Mouse (Mus musculus) forebrain, postnatal 0 days (tissue): ENCODE measurements around the gene Adcy1. TPM values are rescaled to one million over a fixed set of nuclear protein-coding genes. Genes with fewer than 3 reads are reported as not detected.

Experiments
- ATAC-seq: fragments of 200-750 bp; cut with Nextera tagmentation; 2 replicates; pipeline ENCODE4 v1.8.0; 2017; ENCODE audit warnings: mild to moderate bottlenecking, moderate library complexity
- DNase-seq: peaks from one replicate; pipeline ENCODE4 v3.0.0-alpha.2; 2015
- H3K27ac ChIP-seq: fragments of 300-500 bp; sonication (generic); 2 replicates; pipeline ENCODE4 v1.5.1; 2014; ENCODE audit warnings: low read depth, mild to moderate bottlenecking, antibody characterized with exemption, low read length, moderate library complexity, mixed read lengths
- H3K27me3 ChIP-seq: fragments of 300-500 bp; sonication (generic); 2 replicates; pipeline ENCODE4 v1.6.1; 2014; ENCODE audit warnings: mild to moderate bottlenecking, low read length, mixed read lengths; ENCODE audit not compliant: insufficient read depth
- H3K36me3 ChIP-seq: fragments of 300-500 bp; sonication (generic); 2 replicates; pipeline ENCODE4 v1.6.1; 2014; ENCODE audit warnings: mild to moderate bottlenecking, moderate library complexity; ENCODE audit not compliant: insufficient read depth
- H3K4me1 ChIP-seq: fragments of 300-500 bp; sonication (generic); 2 replicates; pipeline ENCODE4 v1.6.1; 2014; ENCODE audit warnings: antibody characterized with exemption; ENCODE audit not compliant: insufficient read depth
- H3K4me2 ChIP-seq: fragments of 300-500 bp; sonication (generic); 2 replicates; pipeline ENCODE4 v1.6.1; 2014; ENCODE audit warnings: low read depth, mild to moderate bottlenecking, moderate library complexity
- H3K4me3 ChIP-seq: fragments of 300-500 bp; sonication (generic); 2 replicates; pipeline ENCODE4 v1.5.1; 2014; ENCODE audit warnings: low read depth, low read length, mixed read lengths
- H3K9ac ChIP-seq: fragments of 300-500 bp; sonication (generic); 2 replicates; pipeline ENCODE4 v1.6.1; 2014; ENCODE audit warnings: mild to moderate bottlenecking
- H3K9me3 ChIP-seq: fragments of 300-500 bp; sonication (generic); 2 replicates; pipeline ENCODE4 v1.6.1; 2016; ENCODE audit warnings: low read length
- CTCF ChIP-seq: sonication (generic); IDR thresholded peaks from 2 replicates; pipeline ENCODE4 v1.5.1; 2016; ENCODE audit warnings: antibody characterized with exemption, control low read depth, low read depth
- WGBS: fragments of 180-500 bp; shearing (Covaris S2); extraction: QIAGEN DNeasy Blood & Tissue Kit; methylation state at CpG from one replicate; pipeline ENCODE4 v1.1.7; 2014; 5-methylcytosine and 5-hydroxymethylcytosine counted together
- polyA plus RNA-seq: library from polyadenylated mRNA; unstranded; fragments of >200 nt; fragmentation: Nextera tagmentation; extraction: Ambion mirVana; gene quantifications from 2 replicates; pipeline ENCODE4 v1.2.1, GENCODE M21; 2015
- total RNA-seq: library from RNA; depleted of rRNA; stranded (reverse); fragments of >200 nt; gene quantifications from 2 replicates; pipeline ENCODE4 v1.2.3, GENCODE M21; 2014

Gene Adcy1
- total and polyA plus RNA-seq, 2 experiments from 2014 or later, result 13.6 to 115 TPM

- Histone ChIP-seq H3K27ac (no peak overlapping the region), H3K9me3 (no peaks in the 10 kb centered on the region), H3K9ac (no peak overlapping the region), H3K4me3 (no peak overlapping the region), H3K27me3 (no peaks in the 10 kb centered on the region), H3K4me2 (no peak overlapping the region), H3K36me3 (0 out of 2 replicates have a peak, but pooled peaks cover 8% of the 10 kb centered on the region), H3K4me1 (no peaks in the 10 kb centered on the region)
- TF ChIP-seq CTCF, result no peak
- 86% methylated on average over 5 of the region's 5 CpGs for WGBS
- no peak for ATAC-seq
- no peak for DNase-seq
These were observed 21.9 kb downstream of the Adcy1 start for GRCm38 (mm10) chr11:7085184-7085583.

GRCm38 (mm10) chr11:7091120-7091519, 27.8 kb downstream of the Adcy1 start:
- no peak overlapping the region for H3K9ac ChIP-seq
- H3K36me3 ChIP-seq, result no peaks in the 10 kb centered on the region
- no peaks in the 10 kb centered on the region for H3K27me3 ChIP-seq
- WGBS, result 97% methylated on average over 5 of the region's 5 CpGs
- H3K27ac ChIP-seq, result no peak overlapping the region
- no peak for TF ChIP-seq CTCF
- H3K4me1 ChIP-seq, result no peaks in the 10 kb centered on the region; the same call in 1 of the 2 replicates
- no peaks in the 10 kb centered on the region for H3K9me3 ChIP-seq
- DNase-seq (no peak), ATAC-seq (no peak)
- H3K4me2 ChIP-seq, result no peak overlapping the region
- no peak overlapping the region for H3K4me3 ChIP-seq

- Histone ChIP-seq H3K4me3 (no peak overlapping the region), H3K4me1 (no peaks in the 10 kb centered on the region; the same call in 1 of the 2 replicates), H3K27ac (no peak overlapping the region), H3K4me2 (no peak overlapping the region), H3K27me3 (no peaks in the 10 kb centered on the region), H3K9ac (no peak overlapping the region), H3K9me3 (no peaks in the 10 kb centered on the region), H3K36me3 (no peaks in the 10 kb centered on the region)
- DNase-seq (no peak), ATAC-seq (peak; percentile 23)
- TF ChIP-seq CTCF, result no peak
- 78% methylated on average over 6 of the region's 6 CpGs for WGBS
These were observed 31.6 kb downstream of the Adcy1 start for GRCm38 (mm10) chr11:7094844-7095243.

GRCm38 (mm10) chr11:7101674-7102073, 38.4 kb downstream of the Adcy1 start:
- no peaks in the 10 kb centered on the region for H3K9me3 ChIP-seq
- ATAC-seq (no peak), DNase-seq (no peak)
- no peak overlapping the region for H3K9ac ChIP-seq
- TF ChIP-seq CTCF, result no peak
- H3K4me3 ChIP-seq, result no peak overlapping the region
- no peak overlapping the region for H3K27ac ChIP-seq
- H3K27me3 ChIP-seq, result no peaks in the 10 kb centered on the region
- H3K4me1 ChIP-seq, result no peaks in the 10 kb centered on the region
- WGBS, result 60% methylated on average over 6 of the region's 6 CpGs
- H3K36me3 ChIP-seq, result no peaks in the 10 kb centered on the region
- no peak overlapping the region for H3K4me2 ChIP-seq

- no peaks in the 10 kb centered on the region for H3K9me3 ChIP-seq
- H3K27ac ChIP-seq, result no peak overlapping the region
- DNase-seq (no peak), ATAC-seq (peak; percentile 12; the same call in 1 of the 2 replicates)
- H3K9ac ChIP-seq, result no peak overlapping the region
- no peak for TF ChIP-seq CTCF
- no peaks in the 10 kb centered on the region for H3K4me1 ChIP-seq
- H3K27me3 ChIP-seq, result no peaks in the 10 kb centered on the region
- H3K4me3 ChIP-seq, result no peak overlapping the region
- H3K4me2 ChIP-seq, result no peak overlapping the region
- H3K36me3 ChIP-seq, result no peaks in the 10 kb centered on the region
- WGBS, result 59% methylated on average over 14 of the region's 14 CpGs
These were observed 39.2 kb downstream of the Adcy1 start for GRCm38 (mm10) chr11:7102256-7103194.

GRCm38 (mm10) chr11:7105337-7105736, 42.0 kb downstream of the Adcy1 start:
- no peaks in the 10 kb centered on the region for H3K9me3 ChIP-seq
- WGBS, result 89% methylated on average over 8 of the region's 8 CpGs
- no peaks in the 10 kb centered on the region for H3K4me1 ChIP-seq
- H3K27me3 ChIP-seq, result no peaks in the 10 kb centered on the region
- H3K4me2 ChIP-seq, result no peak overlapping the region
- no peak overlapping the region for H3K9ac ChIP-seq
- no peak for DNase-seq
- H3K27ac ChIP-seq, result no peak overlapping the region
- no peak for ATAC-seq
- no peak for TF ChIP-seq CTCF
- no peak overlapping the region for H3K4me3 ChIP-seq
- no peaks in the 10 kb centered on the region for H3K36me3 ChIP-seq

- Histone ChIP-seq H3K27me3 (no peaks in the 10 kb centered on the region), H3K36me3 (no peaks in the 10 kb centered on the region), H3K27ac (no peak overlapping the region), H3K4me1 (no peaks in the 10 kb centered on the region), H3K9me3 (no peaks in the 10 kb centered on the region), H3K4me2 (no peak overlapping the region), H3K9ac (no peak overlapping the region), H3K4me3 (no peak overlapping the region)
- ATAC-seq, result no peak
- no peak for DNase-seq
- 81% methylated on average over 4 of the region's 4 CpGs for WGBS
- no peak for TF ChIP-seq CTCF
These were observed 45.8 kb downstream of the Adcy1 start for GRCm38 (mm10) chr11:7109131-7109530.
